Mouse (Mus musculus) bone marrow macrophage, adult 2 months (primary cell): ENCODE measurements around the gene Pitpnm3.

ENCODE experiments used
- CTCF ChIP-seq: IDR thresholded peaks from 2 replicates; pipeline ENCODE4 v1.5.1; 2012; ENCODE audit warnings: low read depth, mild to moderate bottlenecking, low read length, moderate library complexity
- POLR2A ChIP-seq: IDR thresholded peaks from 2 replicates; pipeline ENCODE4 v1.6.1; 2012; ENCODE audit warnings: mild to moderate bottlenecking, low read depth, low read length, borderline replicate concordance

DNA sequence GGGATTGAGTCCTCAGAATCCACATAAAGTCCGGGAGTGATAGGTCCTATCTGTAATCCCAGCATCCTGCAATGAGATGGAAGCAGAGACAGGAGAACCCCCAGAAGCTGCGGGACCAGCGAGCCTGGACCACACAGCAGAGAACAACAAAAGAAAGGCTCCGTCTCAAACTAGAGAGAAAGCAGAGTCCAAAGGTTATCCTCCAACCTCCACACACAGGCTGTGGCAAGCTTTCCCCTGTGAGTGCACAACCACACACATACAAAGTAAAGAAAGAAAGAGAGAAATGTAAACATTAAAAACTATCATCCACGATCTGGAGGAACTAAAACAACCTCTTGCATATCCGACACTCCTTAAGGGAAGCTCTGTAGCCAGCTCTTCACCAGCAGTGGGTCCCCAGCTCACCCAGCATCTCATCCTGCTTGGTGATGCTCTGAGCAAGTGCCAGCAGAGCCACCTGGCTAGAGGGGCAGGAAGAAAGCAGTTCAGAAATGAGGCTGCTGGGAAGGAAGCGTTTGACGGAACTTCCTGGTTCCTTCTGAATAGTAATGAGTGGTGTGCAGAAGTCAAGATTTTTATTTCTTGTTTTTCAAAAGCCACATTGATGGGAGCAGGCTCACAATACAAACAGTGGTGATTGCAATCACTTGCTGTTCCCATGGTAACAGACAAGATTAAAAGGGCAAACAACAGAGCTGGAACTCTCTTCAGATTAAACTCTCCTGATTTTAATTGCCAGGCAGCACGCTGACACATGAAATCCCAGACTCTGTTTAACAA lies 124.4 kb downstream of the Pitpnm3 start:
- no peak for TF ChIP-seq CTCF
- no peak for TF ChIP-seq POLR2A
